Mouse (Mus musculus) lung, adult 2 months (tissue): ENCODE measurements around the gene Aurkaip1.

Experiments used
- CTCF ChIP-seq: fragments of 200-500 bp; IDR thresholded peaks from 2 replicates; pipeline ENCODE4 v1.5.1; 2011; ENCODE audit warnings: mild to moderate bottlenecking, low read length, control low read depth; ENCODE audit not compliant: insufficient read depth
- POLR2A ChIP-seq: fragments of 200-500 bp; IDR thresholded peaks from 2 replicates; pipeline ENCODE4 v1.6.1; 2011; ENCODE audit warnings: low read depth, mild to moderate bottlenecking, control low read depth, low read length, borderline replicate concordance; ENCODE audit errors: extremely low read depth

DNA sequence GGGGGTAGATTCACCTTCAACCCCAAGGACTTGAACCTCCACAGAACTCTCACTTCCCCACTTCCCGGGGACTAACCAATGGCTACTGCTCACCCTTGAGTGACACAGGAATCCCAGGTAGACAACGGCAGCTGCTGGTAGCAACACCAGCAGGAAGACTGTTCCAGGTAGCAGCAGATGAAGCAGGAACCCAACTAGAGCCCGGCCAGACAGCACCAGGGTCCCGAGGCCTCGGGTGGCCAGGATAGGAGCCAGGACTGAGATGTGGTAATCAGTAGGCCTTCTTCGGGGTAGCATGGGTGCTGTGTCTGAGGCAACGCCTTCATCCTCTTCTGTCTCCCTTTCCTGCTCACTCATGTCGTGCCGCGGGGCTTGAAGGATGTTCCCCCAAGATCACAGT lies 45.8 kb upstream of the Aurkaip1 start:
- TF ChIP-seq POLR2A = no peak
- TF ChIP-seq CTCF = no peak
